Mouse (Mus musculus) kidney, embryonic 14.5 days (tissue): ENCODE measurements at regions not wholly inside any gene's neighbourhood (a gene's known extent, or its start where the extent isn't known, plus 50 kb on each side); places are given as distances from the start of the nearest gene placed in this dataset.
"Not testable (repeated sequence)": the region's sequence is repeated elsewhere in the genome, so short reads cannot be mapped to it uniquely, and the experiment has no call there.

Experiments
- ATAC-seq: fragments of 200-750 bp; cut with Nextera tagmentation; 2 replicates; pipeline ENCODE4 v1.8.0; 2017; ENCODE audit warnings: moderate number of reproducible peaks, mild to moderate bottlenecking, moderate TSS enrichment, moderate library complexity; ENCODE audit not compliant: low FRiP score, low TSS enrichment
- H3K27ac ChIP-seq: fragments of 300-500 bp; sonication (generic); 2 replicates; pipeline ENCODE4 v1.5.1; 2014; ENCODE audit warnings: low read depth, mild to moderate bottlenecking, low read length, moderate library complexity, mixed read lengths
- H3K27me3 ChIP-seq: fragments of 300-500 bp; sonication (generic); 2 replicates; pipeline ENCODE4 v1.6.1; 2014; ENCODE audit warnings: mild to moderate bottlenecking, low read length; ENCODE audit not compliant: control insufficient read depth, insufficient read depth
- H3K36me3 ChIP-seq: fragments of 300-500 bp; sonication (generic); 2 replicates; pipeline ENCODE4 v1.6.1; 2014; ENCODE audit warnings: low read length, mixed read lengths; ENCODE audit not compliant: control insufficient read depth, insufficient read depth
- H3K4me1 ChIP-seq: fragments of 300-500 bp; sonication (generic); 2 replicates; pipeline ENCODE4 v1.6.1; 2014; ENCODE audit warnings: low read length, mixed read lengths; ENCODE audit not compliant: control insufficient read depth, insufficient read depth
- H3K4me2 ChIP-seq: fragments of 300-500 bp; sonication (generic); replicated peaks from 2 replicates; pipeline ENCODE4 v1.6.1; 2014; ENCODE audit warnings: low read depth, mild to moderate bottlenecking, low read length
- H3K4me3 ChIP-seq: fragments of 300-500 bp; sonication (generic); 2 replicates; pipeline ENCODE4 v1.5.1; 2014; ENCODE audit warnings: mild to moderate bottlenecking, low read length
- H3K9ac ChIP-seq: fragments of 300-500 bp; sonication (generic); 2 replicates; pipeline ENCODE4 v1.6.1; 2014; ENCODE audit warnings: low read depth, mild to moderate bottlenecking, low read length, moderate library complexity
- H3K9me3 ChIP-seq: fragments of 300-500 bp; sonication (generic); 2 replicates; pipeline ENCODE4 v1.6.1; 2016; ENCODE audit warnings: low read length; ENCODE audit not compliant: control insufficient read depth
- WGBS: fragments of 180-500 bp; shearing (Covaris S2); extraction: QIAGEN DNeasy Blood & Tissue Kit; methylation state at CpG from one replicate; pipeline ENCODE4 v1.1.7; 2014; 5-methylcytosine and 5-hydroxymethylcytosine counted together

GRCm38 (mm10) chr9:83728428-83728827 lies 77.6 kb downstream of the Elovl4 start:
- no peaks in the 10 kb centered on the region for H3K27me3 ChIP-seq
- no peak overlapping the region for H3K4me2 ChIP-seq
- H3K4me1 ChIP-seq, result no peaks in the 10 kb centered on the region
- no peaks in the 10 kb centered on the region for H3K36me3 ChIP-seq
- H3K9ac ChIP-seq, result no peak overlapping the region
- H3K27ac ChIP-seq, result no peak overlapping the region
- ATAC-seq, result peak; percentile 61; the same call in 1 of the 2 replicates
- H3K4me3 ChIP-seq, result no peak overlapping the region
- WGBS, result 86% methylated on average over 8 of the region's 8 CpGs
- no peaks in the 10 kb centered on the region for H3K9me3 ChIP-seq

GRCm38 (mm10) chr9:83727462-83728189 lies 78.5 kb downstream of the Elovl4 start:
- H3K36me3 ChIP-seq, result no peaks in the 10 kb centered on the region
- H3K27me3 ChIP-seq, result no peaks in the 10 kb centered on the region
- no peaks in the 10 kb centered on the region for H3K9me3 ChIP-seq
- H3K27ac ChIP-seq, result no peak overlapping the region
- peak overlapping the region; percentile 42 for H3K4me2 ChIP-seq
- no peak overlapping the region for H3K9ac ChIP-seq
- peak overlapping the region; percentile 18; the same call in 1 of the 2 replicates for H3K4me3 ChIP-seq
- H3K4me1 ChIP-seq, result no peaks in the 10 kb centered on the region
- ATAC-seq, result peak; percentile 94
- 13% methylated on average over 14 of the region's 14 CpGs for WGBS

DNA sequence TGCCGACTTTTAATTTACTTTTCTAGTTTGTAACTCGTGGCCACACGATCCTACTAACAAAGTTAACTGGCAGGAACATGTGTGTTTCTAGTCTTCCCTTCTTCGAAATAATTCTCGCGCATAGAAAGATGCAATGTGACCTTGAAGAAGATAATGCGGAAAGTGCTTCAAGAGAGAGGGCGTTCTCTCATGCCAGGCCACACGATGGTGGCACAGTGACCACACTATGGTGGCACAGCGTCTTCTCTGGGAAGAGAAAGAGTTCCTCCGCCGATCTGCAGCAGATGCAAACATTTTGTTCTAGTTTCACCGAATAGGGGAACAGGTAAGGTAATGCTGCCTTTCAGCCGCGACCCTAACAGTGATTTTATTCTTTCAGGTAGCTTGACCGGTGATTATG lies 79.1 kb downstream of the Elovl4 start:
- WGBS, result 48% methylated on average over 16 of the region's 16 CpGs
- H3K9ac ChIP-seq, result no peak overlapping the region

GRCm38 (mm10) chr9:83726105-83726504 lies 80.0 kb downstream of the Elovl4 start:
- Histone ChIP-seq H3K4me3 (no peak overlapping the region), H3K9me3 (no peaks in the 10 kb centered on the region), H3K4me1 (no peaks in the 10 kb centered on the region), H3K4me2 (no peak overlapping the region), H3K27ac (no peak overlapping the region), H3K36me3 (no peaks in the 10 kb centered on the region), H3K27me3 (no peaks in the 10 kb centered on the region), H3K9ac (no peak overlapping the region)
- no peak for ATAC-seq
- WGBS, result 68% methylated on average over 9 of the region's 9 CpGs

More for the DNA sequence above, 79.1 kb downstream of the Elovl4 start:
- Histone ChIP-seq H3K27ac (no peak overlapping the region), H3K4me1 (no peaks in the 10 kb centered on the region), H3K4me2 (peak overlapping the region; percentile 42), H3K27me3 (no peaks in the 10 kb centered on the region), H3K4me3 (peak overlapping the region; percentile 18; the same call in 1 of the 2 replicates), H3K36me3 (no peaks in the 10 kb centered on the region), H3K9me3 (no peaks in the 10 kb centered on the region)
- ATAC-seq, result no peak; the same call in 1 of the 2 replicates

DNA sequence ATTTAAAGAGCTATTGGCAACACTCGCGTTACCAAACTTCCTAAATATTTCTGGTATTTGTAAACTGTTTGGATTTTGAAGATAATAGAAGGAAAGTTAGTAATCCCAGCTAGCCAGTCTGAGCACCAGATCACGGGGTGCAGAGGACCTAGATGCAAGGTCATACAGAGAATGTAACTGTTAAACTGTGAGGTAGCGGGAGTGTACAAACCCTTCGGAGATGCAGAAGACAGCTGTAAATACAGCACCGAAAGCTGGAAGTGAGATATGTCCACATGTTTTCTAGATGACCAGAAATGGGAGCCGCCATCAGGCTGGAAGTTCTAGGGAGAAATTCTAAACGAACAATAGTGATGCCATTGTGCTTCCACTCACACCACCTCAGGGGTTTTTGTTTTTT lies 80.5 kb downstream of the Elovl4 start:
- H3K4me2 ChIP-seq, result no peak overlapping the region
- WGBS, result 71% methylated on average over 8 of the region's 8 CpGs
- ATAC-seq, result no peak
- H3K36me3 ChIP-seq, result no peaks in the 10 kb centered on the region
- no peaks in the 10 kb centered on the region for H3K4me1 ChIP-seq
- no peaks in the 10 kb centered on the region for H3K27me3 ChIP-seq
- no peak overlapping the region for H3K27ac ChIP-seq
- H3K4me3 ChIP-seq, result no peak overlapping the region
- no peak overlapping the region for H3K9ac ChIP-seq
- H3K9me3 ChIP-seq, result no peaks in the 10 kb centered on the region

DNA sequence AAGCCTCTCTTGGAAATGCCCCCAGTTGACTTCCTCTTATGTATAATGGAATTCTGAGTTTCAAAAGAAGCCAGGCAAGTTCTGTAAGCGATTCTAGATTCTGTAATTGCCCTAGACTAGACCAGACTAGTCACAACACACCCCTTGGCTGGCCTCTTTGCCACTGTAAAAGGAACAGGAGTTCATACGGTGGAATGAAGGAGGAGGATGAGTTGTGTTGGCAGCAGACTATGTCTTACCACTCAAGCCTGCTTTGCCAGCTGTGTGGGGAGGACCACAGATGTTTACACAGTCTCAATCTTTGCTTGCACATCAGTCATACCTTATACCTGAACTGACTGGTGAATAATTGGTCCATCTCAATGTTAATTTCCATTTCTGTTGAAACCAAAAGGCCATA lies 85.1 kb downstream of the Elovl4 start:
- ATAC-seq, result no peak

DNA sequence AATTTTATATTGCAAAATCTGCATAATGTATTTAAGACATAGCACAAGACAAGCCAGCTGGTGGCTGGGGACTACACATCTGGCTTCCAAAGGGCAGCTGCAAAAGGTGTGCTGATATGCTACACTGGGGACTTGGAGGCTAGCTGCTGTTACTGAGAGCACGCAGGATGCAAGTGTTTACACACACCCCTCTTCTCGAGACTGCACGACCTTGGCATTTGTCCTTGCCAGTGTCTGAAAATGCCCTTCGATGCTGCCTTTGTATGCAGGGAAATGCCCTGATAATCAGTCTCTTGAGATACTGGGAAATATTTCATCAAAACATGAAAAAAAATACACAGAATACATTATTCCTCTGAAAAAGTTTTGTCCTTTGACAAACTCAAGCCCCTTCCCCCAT lies 86.3 kb downstream of the Elovl4 start:
- WGBS, result 55% methylated on average over 4 of the region's 4 CpGs
- ATAC-seq, result no peak
- H3K27ac ChIP-seq, result no peak overlapping the region

More for the DNA sequence above, 85.1 kb downstream of the Elovl4 start:
- Histone ChIP-seq H3K4me2 (no peak overlapping the region), H3K27me3 (no peaks in the 10 kb centered on the region), H3K36me3 (no peaks in the 10 kb centered on the region), H3K27ac (no peak overlapping the region), H3K9ac (no peak overlapping the region), H3K4me3 (no peak overlapping the region), H3K9me3 (no peaks in the 10 kb centered on the region), H3K4me1 (no peaks in the 10 kb centered on the region)
- 56% methylated on average over 2 of the region's 2 CpGs for WGBS

GRCm38 (mm10) chr9:83718084-83718483 lies 88.0 kb downstream of the Elovl4 start:
- H3K4me3 ChIP-seq, H3K27me3 ChIP-seq, H3K4me2 ChIP-seq, ATAC-seq, H3K27ac ChIP-seq, H3K9ac ChIP-seq, H3K9me3 ChIP-seq, H3K4me1 ChIP-seq, H3K36me3 ChIP-seq: not testable (repeated sequence)
- 91% methylated on average over 2 of the region's 2 CpGs for WGBS

More for the DNA sequence above, 86.3 kb downstream of the Elovl4 start:
- Histone ChIP-seq H3K9me3 (no peaks in the 10 kb centered on the region), H3K36me3 (no peaks in the 10 kb centered on the region), H3K9ac (no peak overlapping the region), H3K27me3 (no peaks in the 10 kb centered on the region), H3K4me2 (no peak overlapping the region), H3K4me1 (no peaks in the 10 kb centered on the region), H3K4me3 (no peak overlapping the region)

GRCm38 (mm10) chr9:83716101-83716763 lies 89.8 kb downstream of the Elovl4 start:
- H3K27ac ChIP-seq, result no peak overlapping the region; the same call in 1 of the 2 replicates
- 54% methylated on average over 5 of the region's 5 CpGs for WGBS
- ATAC-seq, result peak; percentile 76; the same call in 1 of the 2 replicates
- H3K4me2 ChIP-seq, result no peak overlapping the region
- no peaks in the 10 kb centered on the region for H3K27me3 ChIP-seq
- no peak overlapping the region for H3K4me3 ChIP-seq
- H3K4me1 ChIP-seq, result no peaks in the 10 kb centered on the region
- no peaks in the 10 kb centered on the region for H3K9me3 ChIP-seq
- H3K36me3 ChIP-seq, result no peaks in the 10 kb centered on the region
- H3K9ac ChIP-seq, result no peak overlapping the region
